Mouse (Mus musculus) kidney, embryonic 16.5 days (tissue): Measurements from ENCODE around the gene Acyp1. TPM values are rescaled to one million over a fixed set of nuclear protein-coding genes. Genes with fewer than 3 reads are reported as not detected.

Source experiments
- ATAC-seq: fragments of 200-750 bp; cut with Nextera tagmentation; 2 replicates; pipeline ENCODE4 v1.8.0; 2017; ENCODE audit warnings: moderate TSS enrichment; ENCODE audit not compliant: low FRiP score, low TSS enrichment
- H3K27ac ChIP-seq: fragments of 300-500 bp; sonication (generic); 2 replicates; pipeline ENCODE4 v1.5.1; 2014; ENCODE audit warnings: low read length
- H3K27me3 ChIP-seq: fragments of 300-500 bp; sonication (generic); 2 replicates; pipeline ENCODE4 v1.6.1; 2014; ENCODE audit warnings: low read length, control low read depth, mixed read lengths; ENCODE audit not compliant: insufficient read depth
- H3K36me3 ChIP-seq: fragments of 300-500 bp; sonication (generic); 2 replicates; pipeline ENCODE4 v1.6.1; 2014; ENCODE audit warnings: low read length, control low read depth, mixed read lengths; ENCODE audit not compliant: insufficient read depth
- H3K4me1 ChIP-seq: fragments of 300-500 bp; sonication (generic); 2 replicates; pipeline ENCODE4 v1.6.1; 2014; ENCODE audit warnings: low read length, control low read depth, mixed read lengths; ENCODE audit not compliant: insufficient read depth
- H3K4me2 ChIP-seq: fragments of 300-500 bp; sonication (generic); replicated peaks from 2 replicates; pipeline ENCODE4 v1.6.1; 2014; ENCODE audit warnings: low read depth, low read length
- H3K4me3 ChIP-seq: fragments of 300-500 bp; sonication (generic); 2 replicates; pipeline ENCODE4 v1.5.1; 2014; ENCODE audit warnings: mild to moderate bottlenecking, low read length
- H3K9ac ChIP-seq: fragments of 300-500 bp; sonication (generic); replicated peaks from 2 replicates; pipeline ENCODE4 v1.6.1; 2014; ENCODE audit warnings: low read length
- H3K9me3 ChIP-seq: fragments of 300-500 bp; sonication (generic); 2 replicates; pipeline ENCODE4 v1.6.1; 2016; ENCODE audit warnings: low read length, control low read depth
- WGBS: fragments of 180-500 bp; shearing (Covaris S2); extraction: QIAGEN DNeasy Blood & Tissue Kit; methylation state at CpG from one replicate; pipeline ENCODE4 v1.1.7; 2014; 5-methylcytosine and 5-hydroxymethylcytosine counted together
- polyA plus RNA-seq: library from polyadenylated mRNA; unstranded; fragments of >200 nt; fragmentation: Nextera tagmentation; extraction: Ambion mirVana; gene quantifications from 2 replicates; pipeline ENCODE4 v1.2.1, GENCODE M21; 2015

Gene Acyp1
- polyA plus RNA-seq, 1 experiment from 2014 or later = 57.5 TPM

GRCm38 (mm10) chr12:85257008-85257639 is 31.1 kb downstream of the Acyp1 start:
- Histone ChIP-seq H3K4me3 (no peak overlapping the region), H3K36me3 (0 out of 2 replicates have a peak, but pooled peaks cover 4% of the 10 kb centered on the region), H3K9me3 (no peaks in the 10 kb centered on the region), H3K9ac (no peak overlapping the region), H3K27me3 (no peaks in the 10 kb centered on the region), H3K4me1 (peaks cover 7% of the 10 kb centered on the region; the same call in 1 of the 2 replicates), H3K27ac (peak overlapping the region; percentile 31), H3K4me2 (no peak overlapping the region)
- WGBS = 52% methylated on average over 7 of the region's 7 CpGs
- no peak for ATAC-seq

- Histone ChIP-seq H3K4me3 (no peak overlapping the region), H3K9me3 (no peaks in the 10 kb centered on the region), H3K36me3 (0 out of 2 replicates have a peak, but pooled peaks cover 4% of the 10 kb centered on the region), H3K4me2 (no peak overlapping the region), H3K27me3 (no peaks in the 10 kb centered on the region), H3K4me1 (peaks cover 7% of the 10 kb centered on the region; the same call in 1 of the 2 replicates), H3K27ac (peak overlapping the region; percentile 59; the same call in 1 of the 2 replicates), H3K9ac (no peak overlapping the region)
- peak; percentile 86 for ATAC-seq
- WGBS = 38% methylated on average over 7 of the region's 7 CpGs
Observed at GRCm38 (mm10) chr12:85256074-85256751, 32.0 kb downstream of the Acyp1 start.

DNA sequence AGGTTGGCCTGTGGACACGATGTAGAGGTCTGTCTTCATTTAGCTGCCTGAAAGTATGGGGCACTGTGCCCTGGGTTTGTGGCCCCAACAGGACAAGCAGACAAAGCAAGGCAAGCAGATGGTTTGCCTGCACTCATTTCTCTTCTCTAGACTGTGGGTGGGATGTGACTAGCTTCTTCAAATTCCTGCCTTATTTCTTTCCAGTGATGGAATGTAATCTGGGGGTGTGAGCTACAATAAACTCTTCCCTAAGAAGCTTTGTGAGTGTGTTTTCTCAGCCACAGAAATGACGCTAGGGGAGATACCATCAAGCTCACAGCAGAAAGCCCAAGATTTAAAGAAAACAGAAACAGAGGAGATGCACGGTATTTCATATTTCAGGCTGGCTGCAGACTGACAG is 36.2 kb downstream of the Acyp1 start:
- WGBS = 81% methylated on average over 3 of the region's 3 CpGs
- Histone ChIP-seq H3K36me3 (peaks cover 6% of the 10 kb centered on the region), H3K4me2 (no peak overlapping the region), H3K4me3 (no peak overlapping the region), H3K9me3 (peaks cover 12% of the 10 kb centered on the region), H3K9ac (no peak overlapping the region), H3K4me1 (peaks cover 4% of the 10 kb centered on the region; the same call in 1 of the 2 replicates), H3K27me3 (no peaks in the 10 kb centered on the region), H3K27ac (no peak overlapping the region)
- ATAC-seq = no peak

- Histone ChIP-seq H3K27me3 (no peaks in the 10 kb centered on the region), H3K9ac (no peak overlapping the region), H3K36me3 (no peaks in the 10 kb centered on the region), H3K4me1 (peaks cover 20% of the 10 kb centered on the region), H3K4me2 (no peak overlapping the region), H3K4me3 (no peak overlapping the region), H3K9me3 (no peaks in the 10 kb centered on the region), H3K27ac (no peak overlapping the region)
- 27% methylated on average over 5 of the region's 5 CpGs for WGBS
- ATAC-seq = 0 out of 2 replicates have a peak, but pooled peaks have one; percentile 63
Observed at GRCm38 (mm10) chr12:85237553-85237952, 50.7 kb downstream of the Acyp1 start.

DNA sequence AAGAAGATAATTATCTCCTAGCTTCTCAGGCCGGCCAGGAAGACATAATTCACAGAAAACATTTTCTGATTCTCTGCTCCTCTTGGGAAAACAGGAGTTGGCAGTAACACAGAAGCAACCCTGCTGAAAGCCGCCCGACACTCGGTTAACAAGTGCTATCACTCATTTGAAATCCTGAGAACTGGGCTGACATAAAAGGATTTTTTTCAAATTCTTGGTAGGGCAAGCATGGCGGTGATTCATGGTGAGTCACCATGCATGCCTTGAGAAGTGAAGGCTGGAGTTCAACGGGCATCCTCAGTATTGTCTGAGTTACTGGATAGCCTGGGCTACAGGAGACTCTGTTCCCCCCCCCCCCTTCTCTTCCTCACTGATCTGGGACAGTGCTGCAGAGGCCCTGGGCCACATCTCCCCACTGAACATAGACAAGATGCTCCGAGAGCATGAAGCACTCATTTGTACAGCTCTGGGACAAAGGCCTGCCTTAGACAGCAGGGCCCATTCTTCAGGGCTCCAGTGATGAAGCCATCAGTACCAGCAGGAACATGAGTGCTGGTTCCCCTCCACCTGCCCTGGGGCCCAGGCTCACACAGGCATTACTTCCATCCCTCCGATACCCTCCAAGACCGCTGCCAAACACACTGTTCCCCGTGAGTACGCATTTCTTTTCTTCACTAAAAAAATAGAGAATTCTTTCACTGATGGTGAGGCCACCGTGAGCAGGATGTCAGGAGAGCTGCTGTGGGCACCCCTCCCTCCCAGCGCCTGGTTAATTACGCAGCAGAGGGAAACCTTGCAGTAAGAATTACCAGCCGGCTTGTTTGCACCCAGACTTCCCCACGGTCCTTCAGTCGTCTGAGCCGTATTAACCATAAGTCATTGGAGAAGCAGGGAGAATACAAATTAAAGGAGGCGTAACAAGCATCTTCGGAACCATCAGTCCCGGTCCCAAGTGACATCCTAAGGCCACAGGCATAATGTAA is 54.6 kb downstream of the Acyp1 start:
- no peak overlapping the region for H3K4me2 ChIP-seq
- 47% methylated on average over 21 of the region's 21 CpGs for WGBS
- H3K36me3 ChIP-seq = no peaks in the 10 kb centered on the region
- H3K27ac ChIP-seq = peak overlapping the region; percentile 50; the same call in 1 of the 2 replicates
- H3K4me1 ChIP-seq = peaks cover 28% of the 10 kb centered on the region
- no peaks in the 10 kb centered on the region for H3K27me3 ChIP-seq
- H3K9ac ChIP-seq = no peak overlapping the region
- no peak overlapping the region for H3K4me3 ChIP-seq
- ATAC-seq = 0 out of 2 replicates have a peak, but pooled peaks have one; percentile 34
- no peaks in the 10 kb centered on the region for H3K9me3 ChIP-seq

- peak; percentile 83 for ATAC-seq
- 0 out of 2 replicates have a peak overlapping the region, but pooled peaks have one; percentile 7 for H3K4me2 ChIP-seq
- WGBS = 29% methylated on average over 15 of the region's 15 CpGs
- 0 out of 2 replicates have a peak overlapping the region, but pooled peaks have one; percentile 28 for H3K9ac ChIP-seq
- no peaks in the 10 kb centered on the region for H3K9me3 ChIP-seq
- H3K4me3 ChIP-seq = no peak overlapping the region
- peaks cover 29% of the 10 kb centered on the region for H3K4me1 ChIP-seq
- H3K27ac ChIP-seq = peak overlapping the region; percentile 93
- peaks cover 35% of the 10 kb centered on the region for H3K36me3 ChIP-seq
- no peaks in the 10 kb centered on the region for H3K27me3 ChIP-seq
Observed at GRCm38 (mm10) chr12:85227876-85228599, 60.2 kb downstream of the Acyp1 start.

DNA sequence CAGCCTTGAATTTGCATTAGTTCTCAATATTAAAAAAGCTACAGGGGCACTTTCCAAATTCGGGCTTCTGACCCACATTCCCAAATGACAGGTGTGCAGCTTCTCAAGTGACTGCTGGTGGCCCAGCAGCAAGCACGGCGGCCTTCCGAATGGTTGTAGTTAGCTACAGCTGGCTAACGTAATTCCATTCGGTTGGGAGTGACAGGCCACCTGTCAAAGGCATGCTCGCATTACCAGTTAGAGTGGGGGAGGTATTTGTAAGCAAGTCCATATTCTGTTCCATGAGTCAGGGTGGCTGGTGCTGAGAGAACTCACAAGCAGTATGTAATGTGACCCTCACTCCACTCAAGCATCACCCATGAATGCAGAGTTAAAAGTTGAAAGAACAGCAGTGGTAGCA is 61.0 kb downstream of the Acyp1 start:
- Histone ChIP-seq H3K9ac (no peak overlapping the region), H3K27me3 (no peaks in the 10 kb centered on the region), H3K4me2 (no peak overlapping the region), H3K4me3 (no peak overlapping the region), H3K4me1 (peaks cover 29% of the 10 kb centered on the region), H3K36me3 (peaks cover 43% of the 10 kb centered on the region), H3K9me3 (no peaks in the 10 kb centered on the region), H3K27ac (peak overlapping the region; percentile 93)
- 17% methylated on average over 7 of the region's 7 CpGs for WGBS
- ATAC-seq = peak; percentile 89
